Mouse (Mus musculus): ENCODE data around the gene Chrnd. TPM values are rescaled to one million over a fixed set of nuclear protein-coding genes. Genes with fewer than 3 reads are reported as not detected.

Chrnd gene
- polyA plus RNA-seq (2012; rRNA removed): not detected in 2 replicates

DNA sequence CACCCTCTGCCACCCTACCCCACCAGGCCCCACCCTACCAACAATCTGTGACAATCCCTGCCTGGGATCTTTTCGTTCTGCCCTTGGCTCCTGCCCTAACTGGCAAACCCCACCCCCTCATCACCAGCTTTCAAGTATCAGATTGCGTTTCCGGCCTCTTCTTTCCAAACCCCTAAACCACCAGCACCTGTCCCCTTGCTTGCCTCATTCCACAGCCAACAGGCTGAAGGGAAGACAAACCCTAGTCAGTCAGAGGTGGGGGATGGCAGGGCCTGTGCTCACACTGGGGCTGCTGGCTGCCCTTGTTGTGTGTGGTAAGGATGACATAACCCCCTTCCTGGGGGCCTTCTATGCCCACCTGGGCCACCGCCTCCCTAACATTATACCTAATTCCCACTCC is at the start of gene Chrnd:
Gene Chrnd (plus strand): TSS at position 179 of the 400 bp plus-strand sequence.

DNA sequence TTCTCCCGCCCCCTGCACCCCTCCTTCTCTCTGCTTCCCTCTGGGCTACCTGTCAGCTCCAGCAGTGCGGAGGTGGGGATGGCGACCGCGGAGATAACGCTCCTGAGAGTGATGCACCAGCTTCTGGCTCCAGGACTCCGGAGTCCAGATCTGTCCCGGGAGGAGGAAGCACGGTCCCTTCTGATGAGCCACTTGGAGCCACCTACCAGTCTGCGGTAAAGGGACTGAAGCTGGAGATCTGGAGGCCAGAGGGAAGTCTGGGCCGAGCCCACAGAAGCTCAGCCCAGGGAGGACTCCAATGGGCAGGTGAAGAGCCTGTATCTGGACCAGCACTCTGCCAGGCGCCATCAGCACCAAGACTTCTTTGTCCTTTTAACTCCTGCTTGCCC is 34.2 kb upstream of the Chrnd start, which contains the start of gene Ecel1:
Gene Ecel1 (minus strand): TSS at position 323 of the 389 bp plus-strand sequence.

DNA sequence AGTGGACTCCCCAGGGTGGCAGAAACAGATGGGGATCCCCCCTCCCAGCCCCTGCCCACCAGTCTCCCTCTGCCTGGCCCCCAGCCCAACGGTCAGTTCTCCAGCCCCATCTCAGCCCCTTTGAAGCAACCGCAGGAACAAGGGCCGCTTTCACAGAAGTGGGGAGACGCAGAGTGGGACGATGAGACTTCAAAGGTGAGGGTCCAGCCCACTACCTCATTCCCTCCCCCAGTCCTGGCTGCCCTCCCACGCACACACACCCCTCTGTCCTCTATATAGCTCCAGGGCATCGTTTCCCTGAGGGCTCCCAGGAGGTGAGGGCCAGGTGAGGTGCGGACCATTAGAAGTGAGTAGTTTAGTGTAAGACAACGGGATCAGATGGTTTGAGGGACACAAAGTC is 7.4 kb upstream of the Chrnd start, which contains the start of gene Prss56:
Gene Prss56 (plus strand): TSS at position 301 of the 400 bp plus-strand sequence.

DNA sequence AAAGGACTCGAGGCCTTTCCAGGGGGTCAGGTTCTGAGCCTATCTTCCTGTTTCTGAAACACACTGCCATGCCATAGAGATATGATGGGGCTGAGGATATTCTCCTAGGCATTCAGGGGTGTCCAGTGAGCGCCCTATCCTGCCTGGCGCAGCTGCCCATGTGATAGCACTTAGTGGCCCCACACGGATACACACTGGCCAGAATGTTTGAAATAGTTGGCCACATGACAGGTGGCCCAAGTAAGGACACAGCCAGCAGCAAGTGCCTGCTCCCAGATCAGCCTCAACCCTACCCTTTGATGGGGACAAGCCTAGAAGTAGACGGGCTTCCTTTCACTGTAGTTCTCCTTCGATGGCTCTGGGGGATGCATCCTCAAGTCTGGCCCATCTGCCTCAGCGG is 14.1 kb downstream of the Chrnd start, which contains the start of gene Chrng:
Gene Chrng (plus strand): TSS at position 193 of the 400 bp plus-strand sequence.

DNA sequence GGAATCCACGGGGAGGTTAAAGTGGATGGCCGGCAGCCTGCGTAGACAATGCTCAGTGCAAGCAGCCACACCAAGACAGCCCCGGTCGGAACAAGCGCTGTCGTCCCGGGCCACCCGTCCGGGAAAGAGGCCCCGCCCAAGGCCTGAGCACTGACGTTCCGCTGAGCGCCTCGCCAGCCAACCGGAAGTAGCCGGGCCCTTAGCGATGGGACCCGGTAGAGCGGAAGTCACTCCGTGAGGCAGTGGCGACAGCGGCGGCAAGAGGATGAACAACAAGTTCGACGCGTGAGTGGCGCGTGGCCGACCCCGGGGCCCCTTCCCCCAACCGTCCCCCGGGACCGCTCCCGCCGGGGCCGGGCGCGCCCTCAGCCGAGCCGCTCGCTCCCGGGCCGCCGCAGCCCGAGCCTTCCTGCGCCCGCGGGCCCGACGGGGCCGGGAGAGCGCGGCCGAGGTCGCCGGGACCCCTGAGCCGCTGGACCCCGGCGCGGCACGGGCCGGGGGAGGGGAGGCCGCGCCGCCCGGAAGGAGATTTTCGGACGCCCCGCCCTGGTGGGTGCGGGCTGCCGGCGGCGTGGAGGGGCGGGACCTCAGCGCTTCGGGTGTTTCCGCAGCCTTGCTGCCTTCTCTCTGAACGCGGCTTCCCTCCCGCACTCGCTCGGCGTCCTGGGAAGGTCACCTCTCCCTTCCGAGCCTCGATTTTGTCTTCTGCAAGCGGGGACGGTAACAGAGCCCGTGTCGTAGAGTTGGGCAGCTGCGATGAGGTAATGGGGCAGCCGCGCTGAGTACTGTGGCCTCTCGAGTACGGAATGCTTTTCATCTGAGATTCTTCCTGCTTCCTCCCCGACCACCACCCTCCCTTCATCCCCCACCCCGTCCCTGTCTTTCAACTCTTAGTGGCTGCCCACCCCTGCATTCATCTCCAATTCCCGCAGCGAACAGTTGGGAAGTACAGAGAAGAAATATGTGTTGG is 23.6 kb downstream of the Chrnd start, which contains the start of gene Eif4e2:
Gene Eif4e2 (plus strand): TSS at position 180 of the 970 bp plus-strand sequence.

Other genes with a start within 250 kb of the Chrnd start
- 0.02 TPM in 1 of 2 replicates, not detected in the other for gene Alppl2, start 100.7 kb upstream of the Chrnd start, polyA plus RNA-seq (2012; rRNA removed)
- 0.59 TPM in 1 of 2 replicates, not detected in the other for gene Alpi, start 89.0 kb upstream of the Chrnd start, polyA plus RNA-seq (2012; rRNA removed)
- not detected in 2 replicates for gene Akp3, start 65.6 kb upstream of the Chrnd start, polyA plus RNA-seq (2012; rRNA removed)
- gene Ecel1, start 34.1 kb upstream of the Chrnd start, polyA plus RNA-seq (2012; rRNA removed): 0.08 and 0.12 TPM in 2 replicates
- not detected in 2 replicates for gene Prss56, start 7.3 kb upstream of the Chrnd start, polyA plus RNA-seq (2012; rRNA removed)
- gene Chrng, start 14.1 kb downstream of the Chrnd start, polyA plus RNA-seq (2012; rRNA removed): not detected in 2 replicates
- 37.1 and 39.0 TPM in 2 replicates for gene Eif4e2, start 23.3 kb downstream of the Chrnd start, polyA plus RNA-seq (2012; rRNA removed)
- 0.09 and 0.14 TPM in 2 replicates for gene Efhd1, start 73.8 kb downstream of the Chrnd start, polyA plus RNA-seq (2012; rRNA removed)
- gene Gigyf2, start 136.4 kb downstream of the Chrnd start, polyA plus RNA-seq (2012; rRNA removed): 21.6 and 23.8 TPM in 2 replicates
- not detected in 2 replicates for gene Kcnj13, start 204.1 kb downstream of the Chrnd start, polyA plus RNA-seq (2012; rRNA removed)